Mouse (Mus musculus) E14TG2a.4 (cell line): ENCODE data around the gene Ptch2.

ENCODE experiments used
- CTCF ChIP-seq: conservative IDR thresholded peaks from 2 replicates; pipeline ENCODE4 v1.5.1; 2014; ENCODE audit warnings: low read length
- NANOG ChIP-seq: IDR thresholded peaks from 2 replicates; pipeline ENCODE4 v1.6.1; 2014; ENCODE audit warnings: borderline replicate concordance, low read length, mixed read lengths
- POU5F1 ChIP-seq: IDR thresholded peaks from 2 replicates; pipeline ENCODE4 v1.6.1; 2014; ENCODE audit warnings: low read length, borderline replicate concordance

DNA sequence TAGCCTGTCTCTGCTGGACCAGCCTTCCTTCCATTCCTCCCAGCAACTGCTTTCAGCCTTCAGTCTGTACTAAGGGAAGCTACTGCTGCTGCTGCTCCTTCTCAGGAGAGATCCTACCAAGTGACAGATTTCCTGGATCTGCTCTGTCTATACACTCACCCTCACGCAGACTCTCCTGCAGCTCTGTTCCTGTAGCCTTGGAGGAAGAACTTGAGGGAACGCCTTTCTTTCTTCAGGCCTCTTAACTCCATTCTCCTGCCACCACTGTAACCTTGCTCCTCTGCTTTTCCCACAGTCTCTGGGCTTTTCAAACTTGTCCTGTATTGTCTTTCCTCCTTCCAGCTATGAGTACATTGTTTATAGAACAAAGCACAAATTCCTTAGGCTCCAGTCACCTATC lies 39.4 kb upstream of the Ptch2 start:
- TF ChIP-seq CTCF = no peak
- TF ChIP-seq POU5F1 = no peak
- peak; percentile 88 for TF ChIP-seq NANOG
